Mouse (Mus musculus): ENCODE results near the gene Anapc4. TPM values are rescaled to one million over a fixed set of nuclear protein-coding genes. Genes with fewer than 3 reads are reported as not detected.

Gene Anapc4
- polyA plus RNA-seq, 1 experiment from 2014 or later, result 112 TPM

GRCm38 (mm10) chr5:52871986-52872385, 38.2 kb downstream of the Anapc4 start:
- no peak overlapping the region for H3K4me2 ChIP-seq
- H3K4me1 ChIP-seq (replicated peaks), result peaks cover 21% of the 10 kb centered on the region
- H3K4me3 ChIP-seq, result no peak overlapping the region
- 98% methylated on average over 13 of the region's 13 CpGs for WGBS
- H3K36me3 ChIP-seq, result peaks cover 20% of the 10 kb centered on the region
- no peak for ATAC-seq (ENCODE audit: low read depth)
- no peak overlapping the region for H3K27ac ChIP-seq (replicated peaks)
- H3K27me3 ChIP-seq, result no peaks in the 10 kb centered on the region
- no peak overlapping the region for H3K9ac ChIP-seq
- H3K9me3 ChIP-seq, result no peaks in the 10 kb centered on the region

GRCm38 (mm10) chr5:52878847-52879246, 45.0 kb downstream of the Anapc4 start:
- no peaks in the 10 kb centered on the region for H3K9me3 ChIP-seq
- no peak overlapping the region for H3K4me2 ChIP-seq
- H3K27me3 ChIP-seq, result no peaks in the 10 kb centered on the region; the same call in 1 of the 2 replicates
- no peak overlapping the region for H3K4me3 ChIP-seq
- no peak overlapping the region for H3K27ac ChIP-seq (replicated peaks)
- no peak overlapping the region for H3K9ac ChIP-seq
- H3K4me1 ChIP-seq (replicated peaks), result no peaks in the 10 kb centered on the region
- WGBS, result 5% methylated on average over 8 of the region's 14 CpGs
- peak; percentile 87; the same call in 1 of the 2 replicates for ATAC-seq (ENCODE audit: low read depth)
- no peaks in the 10 kb centered on the region for H3K36me3 ChIP-seq

- no peak overlapping the region for H3K4me3 ChIP-seq
- no peak overlapping the region for H3K9ac ChIP-seq
- H3K4me1 ChIP-seq (replicated peaks), result no peaks in the 10 kb centered on the region
- no peak overlapping the region for H3K4me2 ChIP-seq
- no peaks in the 10 kb centered on the region for H3K9me3 ChIP-seq
- no peak overlapping the region for H3K27ac ChIP-seq (replicated peaks)
- no peaks in the 10 kb centered on the region; the same call in 1 of the 2 replicates for H3K27me3 ChIP-seq
- no peaks in the 10 kb centered on the region for H3K36me3 ChIP-seq
- WGBS, result 94% methylated on average over 6 of the region's 6 CpGs
- no peak for ATAC-seq (ENCODE audit: low read depth)
These were observed 46.1 kb downstream of the Anapc4 start for GRCm38 (mm10) chr5:52879926-52880325.

- Histone ChIP-seq H3K27ac (replicated peaks) (no peak overlapping the region), H3K4me3 (no peak overlapping the region), H3K9ac (no peak overlapping the region), H3K4me2 (no peak overlapping the region), H3K4me1 (replicated peaks) (no peaks in the 10 kb centered on the region), H3K36me3 (no peaks in the 10 kb centered on the region), H3K9me3 (no peaks in the 10 kb centered on the region), H3K27me3 (no peaks in the 10 kb centered on the region; the same call in 1 of the 2 replicates)
- 44% methylated on average over 2 of the region's 2 CpGs for WGBS
- ATAC-seq (ENCODE audit: low read depth), result no peak
These were observed 48.6 kb downstream of the Anapc4 start for GRCm38 (mm10) chr5:52882446-52882845.

- H3K9ac ChIP-seq, result no peak overlapping the region
- H3K4me3 ChIP-seq, result no peak overlapping the region
- H3K4me1 ChIP-seq (replicated peaks), result no peaks in the 10 kb centered on the region
- no peak overlapping the region for H3K4me2 ChIP-seq
- no peaks in the 10 kb centered on the region for H3K27me3 ChIP-seq
- no peak overlapping the region for H3K27ac ChIP-seq (replicated peaks)
- WGBS, result 58% methylated on average over 12 of the region's 12 CpGs
- H3K36me3 ChIP-seq, result no peaks in the 10 kb centered on the region
- H3K9me3 ChIP-seq, result no peaks in the 10 kb centered on the region
- no peak for ATAC-seq (ENCODE audit: low read depth)
These were observed 53.3 kb downstream of the Anapc4 start for GRCm38 (mm10) chr5:52887085-52887484.

GRCm38 (mm10) chr5:52889919-52890318, 56.1 kb downstream of the Anapc4 start:
- WGBS, result 81% methylated on average over 7 of the region's 7 CpGs
- Histone ChIP-seq H3K27ac (replicated peaks) (no peak overlapping the region), H3K27me3 (no peaks in the 10 kb centered on the region), H3K9ac (no peak overlapping the region), H3K36me3 (no peaks in the 10 kb centered on the region), H3K9me3 (no peaks in the 10 kb centered on the region), H3K4me1 (replicated peaks) (no peaks in the 10 kb centered on the region), H3K4me3 (no peak overlapping the region), H3K4me2 (no peak overlapping the region)
- ATAC-seq (ENCODE audit: low read depth), result no peak

GRCm38 (mm10) chr5:52891949-52892835, 58.4 kb downstream of the Anapc4 start:
- no peaks in the 10 kb centered on the region for H3K36me3 ChIP-seq
- no peak for ATAC-seq (ENCODE audit: low read depth)
- no peak overlapping the region for H3K27ac ChIP-seq (replicated peaks)
- H3K9ac ChIP-seq, result no peak overlapping the region
- H3K4me3 ChIP-seq, result no peak overlapping the region
- no peaks in the 10 kb centered on the region for H3K4me1 ChIP-seq (replicated peaks)
- H3K4me2 ChIP-seq, result no peak overlapping the region
- WGBS, result 76% methylated on average over 12 of the region's 12 CpGs
- no peaks in the 10 kb centered on the region for H3K9me3 ChIP-seq
- H3K27me3 ChIP-seq, result no peaks in the 10 kb centered on the region

GRCm38 (mm10) chr5:52893938-52894337, 60.1 kb downstream of the Anapc4 start:
- 81% methylated on average over 5 of the region's 5 CpGs for WGBS

GRCm38 (mm10) chr5:52904246-52904645, 70.4 kb downstream of the Anapc4 start:
- 54% methylated on average over 4 of the region's 4 CpGs for WGBS
- Histone ChIP-seq H3K9ac (no peak overlapping the region), H3K9me3 (no peaks in the 10 kb centered on the region), H3K27ac (replicated peaks) (no peak overlapping the region), H3K27me3 (no peaks in the 10 kb centered on the region), H3K4me3 (no peak overlapping the region), H3K36me3 (no peaks in the 10 kb centered on the region), H3K4me1 (replicated peaks) (no peaks in the 10 kb centered on the region), H3K4me2 (no peak overlapping the region)
- no peak for ATAC-seq (ENCODE audit: low read depth)

More at GRCm38 (mm10) chr5:52893938-52894337, 60.1 kb downstream of the Anapc4 start:
- ATAC-seq (ENCODE audit: low read depth), result no peak
- Histone ChIP-seq H3K4me2 (no peak overlapping the region), H3K9ac (no peak overlapping the region), H3K27me3 (no peaks in the 10 kb centered on the region), H3K27ac (replicated peaks) (no peak overlapping the region), H3K4me1 (replicated peaks) (no peaks in the 10 kb centered on the region), H3K36me3 (no peaks in the 10 kb centered on the region), H3K9me3 (no peaks in the 10 kb centered on the region), H3K4me3 (no peak overlapping the region)

- Histone ChIP-seq H3K9ac (no peak overlapping the region), H3K4me3 (no peak overlapping the region), H3K4me2 (no peak overlapping the region), H3K27me3 (no peaks in the 10 kb centered on the region), H3K36me3 (no peaks in the 10 kb centered on the region), H3K27ac (replicated peaks) (no peak overlapping the region), H3K4me1 (replicated peaks) (no peaks in the 10 kb centered on the region), H3K9me3 (no peaks in the 10 kb centered on the region)
- no peak for ATAC-seq (ENCODE audit: low read depth)
- WGBS, result 37% methylated on average over 6 of the region's 6 CpGs
These were observed 70.9 kb downstream of the Anapc4 start for GRCm38 (mm10) chr5:52904671-52905070.

- Histone ChIP-seq H3K27me3 (no peaks in the 10 kb centered on the region), H3K36me3 (no peaks in the 10 kb centered on the region), H3K4me3 (no peak overlapping the region), H3K9me3 (no peaks in the 10 kb centered on the region), H3K4me2 (no peak overlapping the region), H3K27ac (replicated peaks) (no peak overlapping the region), H3K9ac (no peak overlapping the region), H3K4me1 (replicated peaks) (no peaks in the 10 kb centered on the region)
- whole genome bisulfite sequencing, result 91% methylated on average over 3 of the region's 3 CpGs
- ATAC-seq (ENCODE audit: low read depth), result no peak
These were observed 74.4 kb downstream of the Anapc4 start for GRCm38 (mm10) chr5:52908246-52908645.

- no peaks in the 10 kb centered on the region for H3K36me3 ChIP-seq
- H3K27ac ChIP-seq (replicated peaks), result no peak overlapping the region
- H3K9me3 ChIP-seq, result no peaks in the 10 kb centered on the region
- 49% methylated on average over 12 of the region's 12 CpGs for WGBS
- ATAC-seq (ENCODE audit: low read depth), result no peak
- no peaks in the 10 kb centered on the region for H3K27me3 ChIP-seq
- peak overlapping the region; percentile 32 for H3K4me2 ChIP-seq
- no peak overlapping the region for H3K9ac ChIP-seq
- H3K4me3 ChIP-seq, result no peak overlapping the region
- no peaks in the 10 kb centered on the region for H3K4me1 ChIP-seq (replicated peaks)
These were observed 76.4 kb downstream of the Anapc4 start for GRCm38 (mm10) chr5:52910159-52910591.
